Mouse (Mus musculus) C2C12 (cell line): ENCODE data around the gene Zbtb8os.

Experiments
- CEBPB ChIP-seq: IDR thresholded peaks from one replicate; pipeline ENCODE4 v1.6.1; 2011; ENCODE audit warnings: low read depth, mild to moderate bottlenecking, control low read depth, moderate library complexity
- CTCF ChIP-seq: IDR thresholded peaks from one replicate; pipeline ENCODE4 v1.5.1; 2011; ENCODE audit not compliant: control insufficient read depth, insufficient read depth, insufficient read length
- MAX ChIP-seq: IDR thresholded peaks from one replicate; pipeline ENCODE4 v1.6.1; 2011; ENCODE audit warnings: mild to moderate bottlenecking, control low read depth
- MYOG ChIP-seq: IDR thresholded peaks from one replicate; pipeline ENCODE4 v1.6.1; 2011; ENCODE audit not compliant: control insufficient read depth, insufficient read length; ENCODE audit errors: extremely low read depth

DNA sequence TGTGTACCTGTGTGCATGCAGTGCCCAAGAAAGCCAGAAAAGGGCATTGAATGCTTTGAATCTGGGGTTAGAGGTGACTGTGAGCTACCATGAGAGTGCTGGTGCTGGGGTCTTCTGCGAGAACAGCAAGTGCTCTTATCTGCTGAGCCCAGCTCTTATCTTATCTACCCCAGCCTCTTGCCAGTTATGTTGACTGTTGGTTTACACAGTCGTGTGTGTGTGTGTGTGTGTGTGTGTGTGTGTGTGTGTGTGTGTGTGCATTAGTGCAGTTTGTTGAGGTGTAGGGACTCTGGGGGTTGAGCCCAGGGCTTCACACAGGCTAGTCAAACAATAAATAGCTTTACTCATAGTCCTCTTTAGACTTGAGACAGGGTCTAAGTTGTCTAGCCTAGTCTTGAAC lies 40.3 kb upstream of the Zbtb8os start:
- TF ChIP-seq CTCF (no peak), CEBPB (no peak), MYOG (no peak), MAX (no peak)
